Mouse (Mus musculus) myocyte (in vitro differentiated cells): ENCODE results near the gene Fus. TPM values are rescaled to one million over a fixed set of nuclear protein-coding genes. Genes with fewer than 3 reads are reported as not detected.

Experiments used
- H3K27me3 ChIP-seq: one replicate; pipeline ENCODE4 v1.6.1; 2011; ENCODE audit not compliant: control insufficient read depth, insufficient read depth, insufficient read length
- H3K36me3 ChIP-seq: one replicate; pipeline ENCODE4 v1.6.1; 2011; ENCODE audit not compliant: control insufficient read depth, insufficient read depth
- H3K4me2 ChIP-seq: one replicate; pipeline ENCODE4 v1.6.1; 2011; ENCODE audit warnings: low read depth, control low read depth
- H3K4me3 ChIP-seq: one replicate; pipeline ENCODE4 v1.5.1; 2011; ENCODE audit warnings: mild to moderate bottlenecking, control low read depth, moderate library complexity
- H3K79me2 ChIP-seq: one replicate; pipeline ENCODE4 v1.6.1; 2011; ENCODE audit not compliant: control insufficient read depth, insufficient read depth
- H3ac ChIP-seq: one replicate; pipeline ENCODE4 v1.6.1; 2011; ENCODE audit not compliant: control insufficient read depth, insufficient read length
- CEBPB ChIP-seq: IDR thresholded peaks from 2 replicates; pipeline ENCODE4 v1.6.1; 2011; ENCODE audit warnings: mild to moderate bottlenecking, moderate library complexity; ENCODE audit not compliant: poor library complexity, insufficient read depth, severe bottlenecking
- E2F4 ChIP-seq: IDR thresholded peaks from one replicate; pipeline ENCODE4 v1.6.1; 2011; ENCODE audit warnings: mild to moderate bottlenecking, control low read depth, moderate library complexity; ENCODE audit not compliant: insufficient read depth
- MAX ChIP-seq: IDR thresholded peaks from one replicate; pipeline ENCODE4 v1.6.1; 2011; ENCODE audit warnings: low read depth, mild to moderate bottlenecking, control low read depth
- MYOD1 ChIP-seq, 3 experiments: IDR thresholded peaks; one replicate each; pipeline ENCODE4 v1.6.1; 2011; ENCODE audit warnings: control low read depth in 2 of 3, low read depth in 2 of 3, mild to moderate bottlenecking in 2 of 3, moderate library complexity in 1 of 3; ENCODE audit not compliant: insufficient read length in 2 of 3, control insufficient read depth in 1 of 3
- MYOG ChIP-seq, 3 experiments: IDR thresholded peaks; one replicate each; pipeline ENCODE4 v1.6.1; 2011; ENCODE audit warnings: control low read depth in 2 of 3, low read depth in 2 of 3, mild to moderate bottlenecking in 2 of 3; ENCODE audit not compliant: insufficient read length in 2 of 3, control insufficient read depth in 1 of 3, insufficient read depth in 1 of 3
- POLR2A ChIP-seq: IDR thresholded peaks from one replicate; pipeline ENCODE4 v1.6.1; 2011; ENCODE audit warnings: low read depth, mild to moderate bottlenecking, control low read depth, moderate library complexity; ENCODE audit not compliant: insufficient read length
- POLR2AphosphoS2 ChIP-seq: IDR thresholded peaks from one replicate; pipeline ENCODE4 v1.6.1; 2011; ENCODE audit warnings: low read depth, control low read depth; ENCODE audit not compliant: insufficient read length
- REST ChIP-seq: IDR thresholded peaks from one replicate; pipeline ENCODE4 v1.6.1; 2011; ENCODE audit warnings: mild to moderate bottlenecking, control low read depth, moderate library complexity; ENCODE audit not compliant: insufficient read depth, insufficient read length
- SRF ChIP-seq: IDR thresholded peaks from one replicate; pipeline ENCODE4 v1.6.1; 2011; ENCODE audit warnings: low read depth; ENCODE audit not compliant: control insufficient read depth, insufficient read length
- TCF12 ChIP-seq: IDR thresholded peaks from one replicate; pipeline ENCODE4 v1.6.1; 2011; ENCODE audit warnings: mild to moderate bottlenecking, control low read depth; ENCODE audit not compliant: poor library complexity, insufficient read depth, severe bottlenecking
- TCF3 ChIP-seq: IDR thresholded peaks from one replicate; pipeline ENCODE4 v1.6.1; 2011; ENCODE audit warnings: low read depth, control low read depth; ENCODE audit not compliant: insufficient read length
- USF1 ChIP-seq: IDR thresholded peaks from one replicate; pipeline ENCODE4 v1.6.1; 2011; ENCODE audit warnings: low read depth, mild to moderate bottlenecking, control low read depth, moderate library complexity
- polyA plus RNA-seq: library from polyadenylated mRNA; unstranded; fragments of >200 nt; fragmentation: generic; extraction: Trizol; gene quantifications from one replicate; pipeline ENCODE4 v1.2.1, GENCODE M21; 2012; ENCODE audit warnings: missing spikeins

Gene Fus
- polyA plus RNA-seq, 1 experiment = 231 TPM

DNA sequence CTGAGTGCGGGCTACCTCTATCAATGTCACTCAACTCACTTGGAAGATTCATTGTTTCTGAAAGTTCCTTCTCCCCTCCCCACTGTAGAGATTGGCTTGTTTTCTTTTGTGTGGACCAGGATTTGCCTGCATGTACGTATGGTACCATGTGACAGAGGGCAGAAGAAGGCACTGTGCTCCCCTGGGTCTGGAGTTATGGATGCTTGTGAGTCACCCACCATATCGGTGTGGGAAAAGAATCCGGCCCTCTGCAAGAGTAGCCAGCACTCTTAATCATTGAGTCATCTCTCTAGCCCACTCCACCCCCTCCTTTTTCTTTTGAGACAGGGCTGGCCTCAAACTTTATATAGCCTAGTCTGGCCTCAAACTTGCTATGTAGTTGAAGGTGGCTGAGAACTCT, 57.7 kb downstream of the Fus start:
- TF ChIP-seq CEBPB (no peak), SRF (no peak), POLR2AphosphoS2 (no peak), POLR2A (no peak), E2F4 (no peak), USF1 (peak; percentile 52), REST (no peak)
- Histone ChIP-seq H3K4me3 (no peak overlapping the region), H3K36me3 (no peaks in the 10 kb centered on the region), H3K4me2 (peak overlapping the region; percentile 38), H3K79me2 (no peaks in the 10 kb centered on the region), H3ac (no peak overlapping the region), H3K27me3 (no peaks in the 10 kb centered on the region)

GRCm38 (mm10) chr7:128025381-128025780, 58.1 kb downstream of the Fus start:
- Histone ChIP-seq H3K36me3 (no peaks in the 10 kb centered on the region), H3ac (no peak overlapping the region), H3K4me3 (no peak overlapping the region), H3K79me2 (no peaks in the 10 kb centered on the region), H3K4me2 (peak overlapping the region; percentile 38), H3K27me3 (no peaks in the 10 kb centered on the region)
- TF ChIP-seq MYOD1 (IDR thresholded peaks at IDR 0.05; ENCODE audit: control insufficient read depth in 1 of 3, insufficient read length in 2 of 3, low read depth in 2 of 3) (no peak), MYOG (IDR thresholded peaks at IDR 0.05; ENCODE audit: control insufficient read depth in 1 of 3, insufficient read depth in 1 of 3, insufficient read length in 2 of 3, low read depth in 2 of 3) (no peak), TCF12 (no peak), CEBPB (no peak), TCF3 (no peak), SRF (no peak)

GRCm38 (mm10) chr7:128031403-128031976, 64.2 kb downstream of the Fus start:
- no peak overlapping the region for H3K4me2 ChIP-seq
- no peak overlapping the region for H3ac ChIP-seq
- H3K36me3 ChIP-seq = no peaks in the 10 kb centered on the region
- no peak for TF ChIP-seq CEBPB
- no peak for TF ChIP-seq TCF3
- TF ChIP-seq E2F4 = no peak
- TF ChIP-seq SRF = no peak
- no peak for TF ChIP-seq POLR2AphosphoS2
- TF ChIP-seq TCF12 = no peak
- TF ChIP-seq MYOG (IDR thresholded peaks at IDR 0.05; ENCODE audit: control insufficient read depth in 1 of 3, insufficient read depth in 1 of 3, insufficient read length in 2 of 3, low read depth in 2 of 3) = no peak
- no peak for TF ChIP-seq POLR2A
- no peak for TF ChIP-seq REST
- no peak for TF ChIP-seq MAX
- no peak for TF ChIP-seq USF1
- no peak for TF ChIP-seq MYOD1 (IDR thresholded peaks at IDR 0.05; ENCODE audit: control insufficient read depth in 1 of 3, insufficient read length in 2 of 3, low read depth in 2 of 3)
- H3K27me3 ChIP-seq = no peaks in the 10 kb centered on the region
- no peak overlapping the region for H3K4me3 ChIP-seq
- no peaks in the 10 kb centered on the region for H3K79me2 ChIP-seq

DNA sequence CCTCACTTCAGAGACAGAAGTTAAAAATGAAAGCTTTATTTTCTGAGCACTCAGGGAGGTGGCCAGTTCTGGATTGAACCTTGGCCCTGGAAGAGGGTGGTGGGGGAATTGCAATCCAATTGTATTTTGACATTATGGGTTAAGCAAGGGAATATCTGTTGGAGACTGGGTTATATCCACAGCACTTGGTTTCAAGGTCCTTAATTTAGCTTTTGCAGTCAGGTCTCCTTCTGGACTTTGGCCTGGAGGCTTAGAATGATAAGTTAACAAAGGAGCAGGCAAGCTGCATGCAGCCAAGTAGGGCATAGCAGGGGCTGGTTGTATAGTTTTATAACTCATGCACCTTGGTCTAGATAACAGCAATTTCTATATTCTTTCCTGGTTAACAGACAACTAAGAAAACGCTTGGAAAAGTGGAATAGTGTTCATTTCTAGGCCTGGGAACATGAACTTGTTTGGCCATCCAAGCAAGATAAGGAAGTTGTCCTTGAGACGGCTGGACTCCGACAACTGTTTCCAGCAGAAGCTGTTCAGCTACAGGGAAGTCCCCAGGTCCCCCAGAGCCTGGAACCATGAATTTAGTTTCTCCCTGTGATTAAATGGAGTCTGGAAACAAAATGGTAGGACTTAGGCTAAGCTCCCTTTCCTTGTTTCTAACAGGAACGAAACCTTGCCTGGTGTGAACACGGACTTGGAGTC, 65.2 kb downstream of the Fus start:
- Histone ChIP-seq H3ac (no peak overlapping the region), H3K79me2 (no peaks in the 10 kb centered on the region), H3K27me3 (no peaks in the 10 kb centered on the region), H3K4me3 (no peak overlapping the region), H3K4me2 (no peak overlapping the region), H3K36me3 (no peaks in the 10 kb centered on the region)
- TF ChIP-seq MAX = no peak
- no peak for TF ChIP-seq CEBPB
- no peak for TF ChIP-seq POLR2A
- no peak for TF ChIP-seq TCF3
- no peak for TF ChIP-seq POLR2AphosphoS2
- TF ChIP-seq MYOG (IDR thresholded peaks at IDR 0.05; ENCODE audit: control insufficient read depth in 1 of 3, insufficient read depth in 1 of 3, insufficient read length in 2 of 3, low read depth in 2 of 3) = no peak
- no peak for TF ChIP-seq MYOD1 (IDR thresholded peaks at IDR 0.05; ENCODE audit: control insufficient read depth in 1 of 3, insufficient read length in 2 of 3, low read depth in 2 of 3)
- TF ChIP-seq TCF12 = no peak
- no peak for TF ChIP-seq E2F4

- Histone ChIP-seq H3K4me3 (no peak overlapping the region), H3K27me3 (no peaks in the 10 kb centered on the region), H3K36me3 (no peaks in the 10 kb centered on the region), H3K79me2 (no peaks in the 10 kb centered on the region), H3K4me2 (no peak overlapping the region), H3ac (no peak overlapping the region)
- TF ChIP-seq REST (no peak), SRF (no peak), USF1 (no peak), MYOG (IDR thresholded peaks at IDR 0.05; ENCODE audit: control insufficient read depth in 1 of 3, insufficient read depth in 1 of 3, insufficient read length in 2 of 3, low read depth in 2 of 3) (no peak), POLR2AphosphoS2 (no peak), MAX (no peak), POLR2A (no peak), TCF12 (no peak), CEBPB (no peak), MYOD1 (IDR thresholded peaks at IDR 0.05; ENCODE audit: control insufficient read depth in 1 of 3, insufficient read length in 2 of 3, low read depth in 2 of 3) (no peak), TCF3 (no peak)
These were observed 65.7 kb downstream of the Fus start for GRCm38 (mm10) chr7:128032989-128033293.
